Mouse (Mus musculus) forebrain, embryonic 12.5 days (tissue): ENCODE results near the gene Gimd1. TPM values are rescaled to one million over a fixed set of nuclear protein-coding genes. Genes with fewer than 3 reads are reported as not detected.

Experiments used
- ATAC-seq: fragments of 200-750 bp; cut with Nextera tagmentation; 2 replicates; pipeline ENCODE4 v1.8.0; 2017; ENCODE audit warnings: moderate TSS enrichment; ENCODE audit not compliant: low FRiP score
- H3K27ac ChIP-seq: fragments of 300-500 bp; sonication (generic); 2 replicates; pipeline ENCODE4 v1.5.1; 2016; ENCODE audit warnings: mild to moderate bottlenecking
- H3K27me3 ChIP-seq: fragments of 300-500 bp; sonication (generic); 2 replicates; pipeline ENCODE4 v1.6.1; 2016; ENCODE audit warnings: mild to moderate bottlenecking
- H3K36me3 ChIP-seq: fragments of 300-500 bp; sonication (generic); replicated peaks from 2 replicates; pipeline ENCODE4 v1.6.1; 2016; ENCODE audit warnings: mild to moderate bottlenecking
- H3K4me1 ChIP-seq: fragments of 300-500 bp; sonication (generic); 2 replicates; pipeline ENCODE4 v1.6.1; 2016
- H3K4me2 ChIP-seq: fragments of 300-500 bp; sonication (generic); 2 replicates; pipeline ENCODE4 v1.6.1; 2016; ENCODE audit warnings: mild to moderate bottlenecking, moderate library complexity
- H3K4me3 ChIP-seq: fragments of 300-500 bp; sonication (generic); replicated peaks from 2 replicates; pipeline ENCODE4 v1.5.1; 2016; ENCODE audit warnings: mild to moderate bottlenecking
- H3K9ac ChIP-seq: fragments of 300-500 bp; sonication (generic); 2 replicates; pipeline ENCODE4 v1.6.1; 2016; ENCODE audit warnings: mild to moderate bottlenecking
- H3K9me3 ChIP-seq: fragments of 300-500 bp; sonication (generic); 2 replicates; pipeline ENCODE4 v1.6.1; 2016
- WGBS: fragments of 180-500 bp; shearing (Covaris S2); methylation state at CpG from one replicate; pipeline ENCODE4 v1.1.7; 2016; 5-methylcytosine and 5-hydroxymethylcytosine counted together
- polyA plus RNA-seq: library from polyadenylated mRNA; unstranded; fragments of >200 nt; fragmentation: Nextera tagmentation; extraction: Ambion mirVana; gene quantifications from 2 replicates; pipeline ENCODE4 v1.2.1, GENCODE M21; 2016

The Gimd1 gene
- polyA plus RNA-seq: not detected in 2 replicates

DNA sequence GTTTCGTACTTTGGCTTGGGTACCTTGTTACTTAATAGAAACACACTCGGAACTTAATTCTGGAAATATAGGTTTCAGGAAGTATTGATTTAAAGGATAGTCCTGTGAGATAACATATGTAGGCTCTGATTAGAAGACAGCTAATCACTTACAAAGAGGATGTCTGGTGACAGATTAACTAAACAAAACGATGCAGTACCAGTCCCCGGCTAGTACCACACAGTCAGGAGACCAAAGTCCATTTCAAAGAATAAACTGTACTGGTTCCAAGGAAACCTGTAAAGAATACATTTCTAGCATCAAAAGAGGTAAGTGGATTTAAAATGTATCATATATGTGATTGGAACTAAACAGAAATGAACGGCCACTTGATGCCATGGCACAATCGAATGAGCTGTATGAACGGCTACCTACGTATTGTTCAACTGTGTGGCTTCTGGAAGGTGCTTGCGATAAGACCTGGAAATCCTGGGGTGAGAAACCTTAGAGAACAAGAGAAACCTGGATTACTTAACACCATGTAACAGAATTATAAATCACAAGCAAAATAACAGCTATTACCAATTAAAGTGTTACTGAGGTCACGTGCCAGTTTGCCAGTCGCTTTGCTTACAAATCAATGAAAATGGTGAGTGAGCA, at the start of gene Gimd1:
TSS of gene Gimd1 (plus strand) at position 220 of the 639 bp plus-strand sequence.
- no peak within 1 kb of the TSS for H3K4me2 ChIP-seq
- no peak within 1 kb of the TSS for H3K27ac ChIP-seq
- H3K36me3 ChIP-seq: no peaks in the 10 kb centered on the region
- no peaks in the 10 kb centered on the region for H3K27me3 ChIP-seq
- ATAC-seq: no peak
- no peak within 1 kb of the TSS for H3K9ac ChIP-seq
- 93% methylated on average over 11 of the region's 11 CpGs for WGBS
- no peak within 1 kb of the TSS for H3K4me3 ChIP-seq
- H3K9me3 ChIP-seq: no peaks in the 10 kb centered on the region
- no peaks in the 10 kb centered on the region for H3K4me1 ChIP-seq

DNA sequence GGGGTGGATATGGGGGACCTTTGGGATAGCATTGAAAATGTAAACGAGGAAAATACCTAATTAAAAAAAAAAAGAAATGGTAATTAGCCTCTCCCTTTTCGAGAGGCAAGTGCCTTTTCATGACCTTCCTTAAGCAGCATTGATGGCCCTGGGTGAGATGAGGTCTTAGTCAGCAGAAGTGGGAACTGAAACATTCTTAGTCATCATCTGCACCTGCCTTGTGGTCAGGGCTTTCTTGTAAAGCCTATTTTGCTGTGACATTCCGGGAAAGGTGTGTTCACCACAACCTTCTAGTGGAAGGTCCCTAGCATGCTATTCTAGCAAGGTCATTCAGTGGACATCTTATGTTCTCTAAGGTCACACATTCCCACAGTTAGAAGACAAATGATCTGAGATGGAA, 48.4 kb upstream of the Gimd1 start:
- Histone ChIP-seq H3K4me1 (no peaks in the 10 kb centered on the region), H3K27ac (no peak overlapping the region), H3K9me3 (no peaks in the 10 kb centered on the region), H3K4me2 (no peak overlapping the region), H3K36me3 (no peaks in the 10 kb centered on the region), H3K9ac (no peak overlapping the region), H3K27me3 (no peaks in the 10 kb centered on the region), H3K4me3 (no peak overlapping the region)
- 71% methylated on average over 3 of the region's 3 CpGs for WGBS
- no peak for ATAC-seq

DNA sequence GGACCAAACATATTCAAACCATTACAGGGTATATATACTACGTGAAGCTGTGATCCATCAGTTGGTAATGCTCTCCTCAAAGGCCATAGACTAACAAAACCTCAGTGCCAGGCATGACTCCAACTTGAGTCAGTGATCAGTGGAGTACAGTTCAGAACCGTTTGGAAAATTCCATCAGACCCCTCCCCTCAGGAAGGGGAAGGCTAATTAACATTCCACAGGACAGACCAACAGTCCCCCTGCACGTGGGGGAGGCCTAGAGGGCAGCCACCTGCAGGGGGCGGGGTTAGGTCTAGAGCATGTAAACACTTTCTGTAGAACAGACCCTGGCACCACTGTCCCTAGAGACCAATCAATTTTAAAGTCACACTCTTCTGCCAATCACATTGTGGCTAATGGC, 47.3 kb upstream of the Gimd1 start:
- no peaks in the 10 kb centered on the region for H3K36me3 ChIP-seq
- no peak; the same call in 1 of the 2 replicates for ATAC-seq
- no peak overlapping the region for H3K4me3 ChIP-seq
- no peaks in the 10 kb centered on the region for H3K9me3 ChIP-seq
- no peaks in the 10 kb centered on the region for H3K27me3 ChIP-seq
- no peak overlapping the region for H3K27ac ChIP-seq
- no peaks in the 10 kb centered on the region for H3K4me1 ChIP-seq
- H3K4me2 ChIP-seq: no peak overlapping the region
- no peak overlapping the region for H3K9ac ChIP-seq
- 55% methylated on average over 4 of the region's 4 CpGs for WGBS

DNA sequence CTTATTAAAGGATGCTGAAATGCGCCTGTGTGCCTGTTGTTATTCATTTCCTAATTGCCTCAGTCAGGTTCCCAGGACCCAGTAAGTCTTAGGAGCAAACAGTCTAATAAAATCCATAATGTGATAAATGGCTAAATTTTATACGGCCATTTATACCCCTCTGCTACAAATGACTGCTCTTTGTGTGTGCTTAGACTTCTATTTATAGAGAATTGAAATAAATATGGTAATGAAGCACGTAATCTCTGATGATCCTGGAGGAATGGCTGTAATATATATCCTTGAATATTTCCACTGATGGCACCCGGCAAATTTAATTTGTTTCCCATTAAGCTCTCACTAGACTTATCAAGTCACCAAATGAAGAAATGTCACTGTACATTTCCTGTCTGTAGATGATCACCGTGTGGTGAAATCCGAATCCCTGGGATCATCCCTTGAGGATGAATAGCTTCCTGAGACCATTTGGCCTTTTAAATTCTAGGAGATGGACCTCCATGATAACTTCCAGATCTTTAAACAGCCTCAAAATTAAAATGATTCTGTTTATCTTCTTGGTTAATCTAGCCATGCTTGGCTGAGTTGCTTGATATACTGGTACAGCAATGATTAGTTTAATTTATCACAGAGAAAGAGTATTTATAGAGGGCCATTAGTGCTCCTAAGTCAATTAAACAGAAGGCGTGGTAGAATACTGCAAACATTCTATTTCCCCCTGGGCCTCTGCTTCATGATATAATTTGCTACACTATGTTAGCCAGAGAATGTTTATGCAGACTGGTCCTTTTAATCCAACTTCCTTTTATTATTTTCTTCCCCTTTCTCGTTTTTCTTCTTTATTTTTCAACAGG, 44.3 kb upstream of the Gimd1 start:
- no peaks in the 10 kb centered on the region for H3K27me3 ChIP-seq
- H3K36me3 ChIP-seq: no peaks in the 10 kb centered on the region
- no peaks in the 10 kb centered on the region for H3K9me3 ChIP-seq
- H3K9ac ChIP-seq: no peak overlapping the region
- H3K4me1 ChIP-seq: no peaks in the 10 kb centered on the region
- WGBS: 82% methylated on average over 8 of the region's 8 CpGs
- H3K27ac ChIP-seq: no peak overlapping the region
- no peak overlapping the region for H3K4me2 ChIP-seq
- H3K4me3 ChIP-seq: no peak overlapping the region
- ATAC-seq: no peak

DNA sequence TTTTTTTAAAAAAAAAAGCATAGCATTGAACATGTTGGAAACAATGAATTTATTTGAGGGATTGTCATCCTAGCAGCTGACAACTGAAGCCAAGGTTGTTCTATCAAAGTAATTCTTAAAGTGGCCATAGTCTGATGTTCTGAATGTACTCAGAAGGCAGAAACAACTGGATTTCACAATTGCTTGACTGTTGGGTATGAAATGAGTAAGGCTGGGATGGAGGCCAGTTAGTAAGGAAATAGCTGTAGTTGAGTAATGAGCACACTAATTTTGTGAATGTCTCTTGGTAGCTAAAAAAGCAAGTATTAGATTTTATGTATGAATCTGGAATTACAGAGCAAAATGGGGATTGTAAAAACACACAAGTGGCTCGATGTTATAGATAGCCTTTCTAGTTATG, 41.5 kb upstream of the Gimd1 start:
- no peak overlapping the region for H3K4me2 ChIP-seq
- ATAC-seq: no peak
- no peak overlapping the region for H3K9ac ChIP-seq
- H3K4me3 ChIP-seq: no peak overlapping the region
- no peaks in the 10 kb centered on the region for H3K27me3 ChIP-seq
- no peak overlapping the region for H3K27ac ChIP-seq
- no peaks in the 10 kb centered on the region for H3K4me1 ChIP-seq
- H3K9me3 ChIP-seq: no peaks in the 10 kb centered on the region
- no peaks in the 10 kb centered on the region for H3K36me3 ChIP-seq
- WGBS: 84% methylated on average over 1 of the region's 1 CpGs

DNA sequence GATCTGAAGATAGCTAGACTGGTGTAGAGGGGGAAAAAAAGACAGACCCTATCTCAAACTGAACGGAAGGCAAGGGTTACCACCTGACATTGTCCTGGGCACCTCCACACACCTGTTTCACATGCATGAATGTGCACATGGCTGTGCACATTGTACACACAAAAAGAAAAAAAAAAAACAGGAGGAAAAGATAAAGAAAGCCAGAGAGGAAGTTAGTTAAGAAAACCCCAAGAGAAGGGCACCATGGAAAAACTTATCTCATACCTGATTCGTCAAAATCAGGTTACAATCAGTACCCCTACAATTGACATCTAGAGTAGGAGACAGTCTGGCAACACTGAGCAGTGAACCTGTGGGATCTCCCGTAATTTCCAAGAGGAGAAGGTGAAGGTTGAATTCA, 39.6 kb upstream of the Gimd1 start:
- Histone ChIP-seq H3K27me3 (no peaks in the 10 kb centered on the region), H3K4me2 (no peak overlapping the region), H3K36me3 (no peaks in the 10 kb centered on the region), H3K27ac (no peak overlapping the region), H3K4me1 (no peaks in the 10 kb centered on the region), H3K4me3 (no peak overlapping the region), H3K9ac (no peak overlapping the region), H3K9me3 (no peaks in the 10 kb centered on the region)
- WGBS: 85% methylated on average over 3 of the region's 3 CpGs
- no peak for ATAC-seq

DNA sequence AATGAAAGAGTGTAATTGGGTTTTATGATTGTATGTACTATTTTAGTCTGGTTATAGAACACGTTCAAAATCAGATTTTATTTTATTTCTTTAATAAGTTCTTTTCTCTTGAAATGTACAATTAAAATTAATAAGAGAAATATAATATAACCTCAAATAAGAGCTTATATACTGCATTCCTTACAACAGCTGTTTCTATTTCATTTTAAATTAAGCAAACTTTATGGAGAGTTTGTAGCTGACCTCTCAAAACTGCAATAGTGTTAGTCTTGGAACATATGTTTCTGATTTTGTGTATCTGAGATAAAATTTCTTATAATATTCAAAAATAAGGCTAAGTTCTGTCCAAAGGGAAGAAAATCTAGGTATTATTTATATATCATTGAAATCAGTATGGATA, 39.0 kb upstream of the Gimd1 start:
- no peaks in the 10 kb centered on the region for H3K9me3 ChIP-seq
- no peak overlapping the region for H3K4me2 ChIP-seq
- no peak overlapping the region for H3K4me3 ChIP-seq
- no peak for ATAC-seq
- no peaks in the 10 kb centered on the region for H3K4me1 ChIP-seq
- no peak overlapping the region for H3K27ac ChIP-seq
- no peaks in the 10 kb centered on the region for H3K27me3 ChIP-seq
- 73% methylated on average over 1 of the region's 1 CpGs for WGBS
- H3K9ac ChIP-seq: no peak overlapping the region
- no peaks in the 10 kb centered on the region for H3K36me3 ChIP-seq

DNA sequence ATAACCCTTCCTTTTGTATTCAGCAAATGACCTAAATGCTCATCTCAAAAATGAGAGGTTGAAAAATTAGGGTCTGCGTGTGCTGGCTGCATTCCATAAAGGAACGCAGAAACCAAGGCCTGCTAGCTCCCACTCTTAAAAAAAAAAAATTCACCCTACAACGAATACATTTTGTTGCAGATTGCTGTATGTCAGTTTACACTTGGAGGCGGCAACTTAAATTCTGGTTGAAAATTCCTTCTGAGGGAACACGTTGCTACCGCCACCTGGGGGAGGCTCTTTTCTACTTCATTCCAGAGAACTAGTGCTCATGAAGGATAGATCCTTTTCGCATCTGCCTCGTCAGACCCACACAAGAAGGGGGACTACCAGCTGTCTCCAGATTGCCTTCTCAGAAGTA, 879 bp upstream of the Gimd1 start:
- no peak for ATAC-seq
- no peaks in the 10 kb centered on the region for H3K36me3 ChIP-seq
- no peak overlapping the region for H3K4me2 ChIP-seq
- H3K4me3 ChIP-seq: no peak overlapping the region
- no peak overlapping the region for H3K27ac ChIP-seq
- WGBS: 65% methylated on average over 8 of the region's 8 CpGs
- no peaks in the 10 kb centered on the region for H3K27me3 ChIP-seq
- H3K4me1 ChIP-seq: no peaks in the 10 kb centered on the region
- no peaks in the 10 kb centered on the region for H3K9me3 ChIP-seq
- H3K9ac ChIP-seq: no peak overlapping the region

DNA sequence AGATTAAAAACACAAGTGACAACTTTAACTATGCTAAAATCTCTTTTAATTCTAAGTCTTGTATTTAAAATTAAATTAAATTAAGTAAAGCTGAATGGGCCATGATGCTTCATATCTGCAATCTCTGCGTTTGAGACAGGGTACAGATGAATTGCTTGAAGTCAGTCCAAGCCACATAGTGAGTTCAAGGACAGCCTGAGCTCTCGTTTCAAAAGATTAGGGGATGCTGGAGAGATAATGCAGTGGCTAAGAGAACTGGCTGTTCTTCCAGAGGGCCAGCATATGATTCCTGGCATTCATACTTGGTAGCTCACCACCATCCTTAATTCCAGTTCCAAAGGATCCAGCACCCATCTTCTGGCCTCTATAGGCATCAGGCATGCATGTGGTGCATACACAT, 3.6 kb downstream of the Gimd1 start:
- Histone ChIP-seq H3K4me1 (no peaks in the 10 kb centered on the region), H3K9ac (no peak overlapping the region), H3K27me3 (no peaks in the 10 kb centered on the region), H3K27ac (no peak overlapping the region), H3K36me3 (no peaks in the 10 kb centered on the region), H3K4me2 (no peak overlapping the region), H3K4me3 (no peak overlapping the region), H3K9me3 (no peaks in the 10 kb centered on the region)
- 66% methylated on average over 2 of the region's 2 CpGs for WGBS
- ATAC-seq: no peak

DNA sequence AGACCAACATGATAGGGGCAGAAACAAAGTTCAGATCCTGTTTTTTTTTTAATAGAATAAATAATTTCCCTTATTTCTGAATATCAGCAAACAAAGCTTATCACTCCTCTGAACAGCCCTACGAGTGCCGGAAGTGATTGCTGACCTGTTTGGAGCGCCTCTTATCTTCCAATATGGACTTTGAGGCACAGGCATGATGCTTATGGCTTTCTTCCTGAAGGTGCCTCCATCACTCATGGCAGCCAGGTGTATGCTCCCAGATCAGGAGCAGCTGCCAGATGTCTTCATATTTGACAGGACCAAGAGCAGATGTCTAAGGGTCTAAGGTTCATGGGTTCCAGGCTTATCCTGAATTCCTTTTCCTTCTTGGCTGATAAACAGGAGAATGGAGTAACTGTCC, 7.5 kb downstream of the Gimd1 start:
- Histone ChIP-seq H3K9me3 (no peaks in the 10 kb centered on the region), H3K27ac (no peak overlapping the region), H3K4me2 (no peak overlapping the region), H3K27me3 (no peaks in the 10 kb centered on the region), H3K4me3 (no peak overlapping the region), H3K4me1 (no peaks in the 10 kb centered on the region), H3K36me3 (no peaks in the 10 kb centered on the region), H3K9ac (no peak overlapping the region)
- ATAC-seq: no peak
- WGBS: 85% methylated on average over 3 of the region's 3 CpGs

DNA sequence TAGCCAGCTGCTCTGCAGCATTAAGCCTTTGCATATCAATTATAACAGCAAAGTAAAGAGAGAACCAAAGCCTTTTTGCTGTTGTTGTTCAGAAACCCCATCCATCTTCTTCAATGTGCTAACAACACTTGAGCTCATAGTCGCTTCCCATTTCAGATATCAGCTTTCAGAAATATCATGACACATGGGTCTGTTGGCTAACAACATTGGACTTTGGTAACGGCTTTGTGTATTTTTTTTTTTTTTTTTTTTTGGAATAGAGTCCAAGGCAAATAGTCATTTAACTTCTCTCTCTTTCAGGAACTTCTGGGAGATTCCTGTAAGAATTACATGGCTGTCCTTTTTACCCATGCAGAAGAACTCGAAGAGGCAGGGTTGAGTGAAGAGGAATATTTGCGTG, 14.5 kb downstream of the Gimd1 start:
- ATAC-seq: no peak
- no peaks in the 10 kb centered on the region for H3K27me3 ChIP-seq
- no peak overlapping the region for H3K4me3 ChIP-seq
- no peaks in the 10 kb centered on the region for H3K36me3 ChIP-seq
- 89% methylated on average over 4 of the region's 4 CpGs for WGBS
- no peak overlapping the region for H3K4me2 ChIP-seq
- no peaks in the 10 kb centered on the region for H3K9me3 ChIP-seq
- H3K9ac ChIP-seq: no peak overlapping the region
- no peaks in the 10 kb centered on the region for H3K4me1 ChIP-seq
- H3K27ac ChIP-seq: no peak overlapping the region

DNA sequence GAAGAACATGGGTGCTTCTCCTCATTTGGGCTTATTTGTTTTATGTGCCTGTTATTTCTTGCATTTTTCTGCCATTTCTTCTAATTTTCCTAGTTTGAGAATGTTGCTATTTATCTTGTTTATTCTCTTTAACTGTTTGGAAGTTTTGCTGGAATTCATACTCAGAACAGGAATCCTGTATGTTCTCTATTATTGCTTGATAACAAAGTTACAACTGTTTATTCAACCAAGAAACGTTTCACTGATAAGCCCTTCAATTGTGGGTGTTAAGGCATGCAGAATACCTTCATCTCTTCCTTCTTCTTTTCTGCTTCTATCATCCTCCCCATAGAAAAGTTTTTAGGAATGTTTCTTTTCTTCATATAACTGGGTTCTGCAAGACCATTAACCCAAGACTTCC, 17.2 kb downstream of the Gimd1 start:
- no peak overlapping the region for H3K4me2 ChIP-seq
- H3K36me3 ChIP-seq: no peaks in the 10 kb centered on the region
- no peaks in the 10 kb centered on the region for H3K27me3 ChIP-seq
- H3K4me1 ChIP-seq: no peaks in the 10 kb centered on the region
- no peak overlapping the region for H3K27ac ChIP-seq
- H3K4me3 ChIP-seq: no peak overlapping the region
- WGBS: 51% methylated on average over 1 of the region's 1 CpGs
- H3K9me3 ChIP-seq: no peaks in the 10 kb centered on the region
- H3K9ac ChIP-seq: no peak overlapping the region
- ATAC-seq: no peak

DNA sequence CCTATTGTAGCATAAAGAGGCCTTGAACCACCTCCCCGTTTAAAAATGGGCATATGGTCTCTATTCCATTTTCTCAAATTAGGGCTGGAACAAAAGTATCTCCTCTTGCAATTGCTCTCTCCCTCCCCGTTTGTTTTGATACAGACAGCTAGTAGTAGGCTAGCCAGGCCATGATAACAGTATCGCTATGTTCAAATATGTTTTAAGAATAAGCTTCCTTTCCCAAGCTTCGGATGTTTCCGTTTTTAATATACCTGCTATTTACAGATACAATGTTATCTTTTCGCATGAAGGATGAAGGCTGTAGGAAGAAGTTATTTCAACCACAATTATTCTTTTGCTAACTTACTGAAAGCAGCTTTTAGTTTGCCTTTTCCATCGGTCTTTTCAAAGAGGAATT, 19.7 kb downstream of the Gimd1 start:
- Histone ChIP-seq H3K27ac (no peak overlapping the region), H3K4me1 (no peaks in the 10 kb centered on the region), H3K4me3 (no peak overlapping the region), H3K9me3 (no peaks in the 10 kb centered on the region), H3K4me2 (no peak overlapping the region), H3K36me3 (no peaks in the 10 kb centered on the region), H3K27me3 (no peaks in the 10 kb centered on the region), H3K9ac (no peak overlapping the region)
- ATAC-seq: no peak
- WGBS: 90% methylated on average over 7 of the region's 7 CpGs
